Mouse (Mus musculus): ENCODE data around the gene Parn.

Parn gene

DNA sequence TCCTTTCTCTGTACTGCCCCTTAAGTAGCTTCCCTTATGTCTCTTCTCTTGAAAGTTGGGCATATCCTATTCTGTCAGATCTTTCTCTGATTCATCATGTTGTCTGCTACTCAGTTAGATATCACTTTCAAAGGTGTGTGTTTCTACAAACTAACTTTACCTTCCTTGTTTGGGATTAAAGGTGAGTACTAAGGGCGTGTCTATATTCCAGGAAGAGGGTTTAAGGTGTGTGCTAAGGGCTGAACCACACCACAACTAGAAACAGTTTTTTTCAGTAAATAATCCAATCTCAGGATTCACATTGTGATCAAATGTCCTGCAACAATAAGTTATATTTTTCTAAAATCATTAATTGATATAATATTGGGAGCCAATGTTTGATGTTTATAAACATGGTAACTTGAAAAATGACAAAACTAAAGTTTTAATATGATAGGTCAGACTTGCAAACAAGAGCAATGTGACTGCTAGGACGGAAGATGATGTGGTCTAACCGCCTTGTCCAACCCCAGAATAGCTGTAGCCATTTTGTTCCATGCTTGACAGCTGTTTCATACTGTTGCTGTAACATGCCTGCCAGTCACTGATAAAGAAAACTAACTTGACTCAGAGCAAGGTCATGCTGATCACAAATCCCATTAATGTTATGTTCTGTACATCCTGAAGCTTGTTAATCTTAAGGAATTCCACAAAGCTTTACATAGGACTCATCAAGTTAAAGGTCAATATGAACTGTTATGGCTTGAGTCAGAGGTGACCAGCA, 46.0 kb downstream of the Parn start:
- DNase-seq (ENCODE audit: low read depth): no peak

DNA sequence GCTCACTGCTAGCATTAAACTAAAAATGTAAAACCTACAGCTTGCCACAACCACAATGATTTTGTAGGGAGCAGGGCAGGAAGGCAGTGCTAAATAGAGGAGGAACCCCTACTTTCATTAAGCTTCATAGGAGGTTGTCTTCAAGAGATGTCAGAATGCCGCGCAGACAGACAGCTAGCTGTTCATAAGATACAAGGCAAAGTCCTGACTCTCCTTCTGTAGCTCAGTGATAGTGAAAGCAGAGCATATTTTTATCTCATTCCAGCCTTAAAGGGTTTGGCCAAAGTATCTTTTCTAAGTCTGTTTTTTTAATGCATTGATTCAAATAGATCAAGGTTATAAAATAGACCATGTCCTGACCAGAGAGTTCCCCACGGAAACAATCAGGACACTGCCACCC, 47.8 kb downstream of the Parn start:
- DNase-seq (ENCODE audit: low read depth): no peak

DNA sequence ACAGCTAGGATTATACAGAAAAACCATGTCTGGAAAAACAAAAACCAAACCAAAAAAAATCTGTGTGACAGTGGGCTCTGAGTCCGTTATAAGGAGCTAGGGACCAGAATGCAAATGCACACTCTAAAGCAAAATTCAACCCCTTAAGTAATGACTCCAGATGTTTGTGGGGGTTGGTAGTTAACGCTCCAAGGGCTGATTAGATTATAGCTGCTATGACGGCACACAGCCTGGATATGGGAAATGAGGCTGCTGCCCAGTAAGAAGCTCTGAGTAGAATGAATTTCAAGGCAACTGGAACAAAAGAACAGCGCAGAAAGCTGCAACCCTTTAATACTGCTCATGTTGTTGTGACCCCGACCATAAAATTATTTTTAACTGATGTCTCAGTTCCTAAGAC, 52.7 kb downstream of the Parn start:
- no peak for DNase-seq (ENCODE audit: low read depth)

DNA sequence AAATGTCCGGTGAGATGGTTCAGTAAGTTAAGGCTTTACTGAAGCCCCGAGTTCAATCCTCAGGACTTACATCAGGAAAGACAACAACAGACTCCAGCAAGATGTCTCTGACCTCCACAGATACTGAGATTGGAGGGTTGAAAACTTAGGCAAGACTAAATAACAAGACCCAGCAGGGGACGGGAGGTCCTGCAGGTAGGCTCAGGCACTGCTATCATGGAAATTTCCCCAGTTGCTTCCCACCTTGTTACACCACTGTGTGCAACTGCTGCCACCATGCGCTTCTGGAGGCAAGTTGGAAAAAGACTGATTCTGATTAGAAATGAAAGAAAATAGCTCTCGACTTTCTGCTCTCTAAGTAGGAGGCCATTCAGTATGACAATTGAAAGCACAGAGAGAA, 55.4 kb downstream of the Parn start:
- no peak for DNase-seq (ENCODE audit: low read depth)

DNA sequence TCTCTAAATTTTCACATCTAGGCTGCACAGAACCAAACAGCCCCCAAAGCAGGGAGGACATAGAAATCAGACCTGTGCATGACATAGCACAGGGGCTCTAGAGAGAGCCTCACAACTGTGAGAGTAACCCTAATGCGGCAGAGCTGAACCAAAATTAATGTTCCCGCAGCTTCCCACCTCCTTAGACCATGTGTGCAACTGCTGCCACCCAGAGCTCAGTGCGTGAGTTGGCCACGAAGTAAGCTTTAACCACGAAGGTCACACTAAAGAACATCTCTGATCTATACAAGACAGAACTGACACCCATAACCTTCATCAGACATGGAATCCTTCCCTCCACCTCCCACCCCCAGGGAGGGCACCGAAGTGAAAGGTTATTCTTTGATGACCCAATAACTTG, 55.9 kb downstream of the Parn start:
- DNase-seq (ENCODE audit: low read depth): no peak

DNA sequence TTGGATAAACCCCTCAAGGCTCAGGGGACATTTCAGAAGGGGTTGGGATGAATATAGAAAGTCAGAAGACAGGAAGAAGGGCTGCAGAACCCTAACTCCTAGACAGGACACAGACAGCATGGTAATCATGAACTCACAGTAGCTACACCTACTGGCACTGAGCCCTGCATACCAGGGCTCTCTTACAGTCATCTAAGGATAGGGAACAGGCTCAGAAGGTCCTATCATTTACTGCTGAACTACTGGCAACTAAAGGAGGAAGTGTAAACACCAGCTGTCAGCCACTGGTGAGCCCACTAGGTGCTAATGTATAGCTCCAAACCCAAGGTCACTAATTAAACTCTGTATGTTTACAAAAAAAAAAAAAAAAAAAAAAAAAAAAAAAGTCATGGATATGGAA, 56.6 kb downstream of the Parn start:
- DNase-seq (ENCODE audit: low read depth): no peak

DNA sequence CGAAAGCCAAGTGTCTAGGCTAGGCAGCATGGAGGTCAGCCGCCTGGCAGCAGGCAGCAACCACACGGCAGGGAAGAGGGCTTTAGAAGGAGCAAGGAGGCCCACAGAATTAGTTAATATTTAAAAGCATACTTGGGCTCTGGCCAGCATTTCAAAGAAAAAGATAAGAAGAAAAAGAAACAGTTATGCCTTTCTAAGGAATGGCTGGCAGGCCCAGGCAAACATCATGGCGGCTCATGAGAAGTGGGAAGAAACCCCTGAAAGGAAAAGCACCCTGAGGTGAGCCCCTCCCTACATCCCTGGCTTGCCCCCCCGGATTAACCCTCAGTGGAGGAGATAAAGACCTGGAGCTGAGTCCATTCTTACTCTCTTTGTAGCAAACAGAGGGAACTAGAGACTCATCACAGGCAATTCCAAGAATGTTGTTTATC, 57.0 kb downstream of the Parn start:
- no peak for DNase-seq (ENCODE audit: low read depth)

DNA sequence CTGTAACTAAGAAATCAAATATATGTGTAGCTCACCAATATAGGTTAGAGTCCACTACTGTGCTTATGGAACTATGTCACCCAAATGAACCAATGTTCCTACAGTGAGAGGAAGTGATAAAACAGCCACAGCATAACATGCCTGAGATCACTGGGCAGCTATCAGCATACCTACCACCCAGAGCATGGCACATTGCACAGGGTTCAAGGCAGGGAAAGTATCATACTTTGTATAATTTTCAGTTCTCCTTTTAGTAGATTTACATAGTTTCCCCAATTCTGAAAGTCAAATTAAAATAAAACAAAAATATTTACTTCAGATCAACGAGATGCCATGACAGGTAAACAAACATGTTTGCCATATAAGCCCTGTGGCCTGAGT, 59.3 kb downstream of the Parn start:
- no peak for DNase-seq (ENCODE audit: low read depth)

DNA sequence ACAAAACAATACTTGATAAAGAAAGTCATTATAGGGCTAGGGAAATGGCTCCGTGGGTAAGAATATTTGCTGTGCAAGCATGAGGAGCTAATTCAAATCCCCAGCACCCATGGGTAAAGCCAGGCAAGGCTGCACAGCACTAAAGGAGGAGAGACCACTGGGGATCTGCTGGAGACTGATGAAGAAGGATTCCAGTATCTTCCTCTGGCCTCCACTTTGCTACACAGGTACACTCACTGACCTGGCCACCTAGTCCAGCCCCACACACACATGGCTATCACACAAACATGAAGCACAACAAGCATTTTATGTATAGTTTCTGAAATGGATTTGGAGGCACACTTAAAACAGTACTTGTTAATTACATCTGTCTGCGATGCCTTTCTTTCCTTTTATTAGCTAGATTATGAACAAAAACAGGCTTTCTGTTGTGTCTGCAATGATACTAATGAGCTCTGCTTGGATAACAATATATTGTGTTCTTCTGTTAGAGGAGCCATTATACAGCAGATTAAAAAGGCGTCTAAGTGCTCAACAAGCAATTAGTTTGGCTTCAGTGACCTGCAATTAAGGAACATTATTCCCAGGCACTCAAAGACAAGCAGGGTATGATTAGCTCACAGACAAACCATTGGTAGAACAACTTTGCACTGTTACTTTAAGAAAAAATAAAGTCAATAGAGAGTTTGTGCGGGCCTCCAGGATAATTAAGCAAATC, 59.8 kb downstream of the Parn start:
- no peak for DNase-seq (ENCODE audit: low read depth)

DNA sequence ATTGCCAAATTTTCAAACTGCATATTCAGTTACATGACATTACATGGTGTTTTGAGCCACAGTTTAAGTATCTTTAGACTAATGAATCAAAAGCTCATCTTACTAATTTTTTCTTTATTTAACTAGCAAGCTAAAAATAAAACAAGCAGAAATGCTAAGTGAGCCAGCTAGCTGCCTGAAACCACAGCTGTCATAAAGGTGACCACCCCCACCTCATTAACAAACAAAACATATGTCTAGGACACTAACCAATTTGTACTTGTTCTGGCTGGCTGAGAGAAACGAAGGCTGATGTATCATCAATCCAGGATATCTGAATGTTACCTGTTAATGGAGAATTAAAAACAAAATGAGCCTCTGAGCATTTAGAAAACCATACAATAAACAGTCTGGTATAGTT, 65.2 kb downstream of the Parn start:
- no peak for DNase-seq (ENCODE audit: low read depth)

DNA sequence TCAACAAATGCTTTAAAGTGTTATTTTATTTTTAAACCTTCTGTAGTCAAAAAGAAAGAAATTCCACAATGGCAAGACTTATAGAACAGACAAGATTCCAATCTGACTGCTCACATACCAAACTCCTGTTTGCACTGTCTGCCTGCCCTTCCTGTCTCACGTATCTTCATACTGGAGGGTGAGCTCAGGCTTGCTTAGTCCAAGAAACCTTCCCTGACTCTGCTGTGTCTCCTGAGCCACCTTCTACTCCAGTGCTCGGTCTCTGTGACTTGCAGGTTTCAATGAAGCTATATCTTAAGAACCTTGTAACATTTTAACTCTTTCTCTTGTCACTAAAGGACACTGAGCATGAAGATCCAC, 78.9 kb downstream of the Parn start:
- DNase-seq (ENCODE audit: low read depth): no peak

DNA sequence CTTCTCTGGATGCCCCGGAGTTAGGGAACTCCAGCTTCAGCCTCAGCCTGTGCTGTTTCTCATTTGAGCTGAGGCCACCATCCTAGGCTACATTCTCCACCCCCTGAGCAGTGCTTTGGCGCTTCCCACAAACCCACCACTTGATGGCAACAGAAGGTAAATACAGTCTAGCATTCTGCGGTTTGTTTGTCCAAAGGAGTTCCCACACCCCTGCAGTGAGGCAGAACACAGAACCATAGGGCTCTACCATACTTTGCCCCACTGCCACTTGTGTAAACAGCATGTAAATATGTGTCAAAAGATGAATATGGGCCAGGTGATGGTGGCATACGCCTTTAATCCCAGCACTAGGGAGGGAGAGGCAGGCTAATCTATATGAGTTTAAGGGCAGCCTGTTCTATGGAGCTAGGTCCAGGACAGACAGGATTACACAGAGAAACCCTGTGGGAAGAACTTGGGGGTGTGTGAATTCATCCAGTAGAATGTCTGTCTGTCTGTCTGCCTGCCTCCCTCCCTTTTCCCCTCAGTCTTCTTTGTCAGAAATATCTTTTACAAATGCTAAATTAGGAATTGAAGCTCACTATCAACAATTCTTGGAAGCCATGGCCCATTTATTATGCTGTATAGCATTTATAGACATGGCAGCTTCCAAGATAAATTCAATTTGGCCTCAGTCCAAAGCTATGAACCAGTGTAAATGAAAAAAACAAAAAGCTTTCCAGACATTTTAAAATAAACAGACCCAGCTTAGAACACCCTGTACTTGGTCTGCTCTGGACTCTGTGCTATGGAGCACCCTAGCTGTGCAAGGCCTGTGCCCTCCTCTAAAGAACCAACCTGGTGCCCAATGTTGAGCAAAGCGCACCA, 79.6 kb downstream of the Parn start:
- no peak for DNase-seq (ENCODE audit: low read depth)

DNA sequence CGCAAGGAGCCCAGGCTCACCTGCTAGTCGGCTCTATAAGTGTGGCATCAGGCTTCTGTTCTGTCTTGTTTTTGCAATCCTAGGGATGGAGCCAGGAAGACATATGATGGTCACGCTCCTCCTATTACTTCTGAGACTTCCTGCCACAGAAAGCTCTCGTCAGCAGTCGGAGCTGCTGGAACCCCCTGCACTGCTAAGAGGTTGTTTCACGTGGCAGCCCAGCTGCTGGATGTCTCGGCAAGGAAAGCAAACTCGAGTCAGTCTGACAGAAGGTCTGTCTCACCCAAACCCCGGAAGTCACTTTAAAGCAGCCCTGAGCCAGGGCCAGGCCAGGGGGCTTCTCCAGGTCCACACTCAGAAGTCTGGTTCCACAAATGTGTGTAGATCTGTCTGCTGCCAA, 82.7 kb downstream of the Parn start:
- DNase-seq (ENCODE audit: low read depth): no peak

DNA sequence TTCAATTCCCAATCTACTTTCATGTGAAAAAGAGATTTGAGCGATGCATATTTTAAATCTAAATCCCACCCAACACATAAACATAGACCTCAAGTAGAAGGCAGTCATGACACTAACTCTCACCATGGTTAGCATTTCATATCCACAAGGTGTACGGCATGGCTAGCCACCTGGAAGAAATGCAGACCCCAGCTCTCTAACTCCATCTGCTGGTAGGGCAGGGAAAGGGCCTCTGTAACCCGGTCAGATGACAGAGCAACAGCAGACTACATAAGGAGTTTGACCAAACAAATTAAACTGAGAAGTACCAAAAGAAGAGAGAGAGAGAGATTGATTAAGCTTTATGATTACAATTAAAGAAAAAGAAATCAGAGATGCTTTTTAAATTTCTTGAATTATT, 87.2 kb downstream of the Parn start:
- no peak for DNase-seq (ENCODE audit: low read depth)

DNA sequence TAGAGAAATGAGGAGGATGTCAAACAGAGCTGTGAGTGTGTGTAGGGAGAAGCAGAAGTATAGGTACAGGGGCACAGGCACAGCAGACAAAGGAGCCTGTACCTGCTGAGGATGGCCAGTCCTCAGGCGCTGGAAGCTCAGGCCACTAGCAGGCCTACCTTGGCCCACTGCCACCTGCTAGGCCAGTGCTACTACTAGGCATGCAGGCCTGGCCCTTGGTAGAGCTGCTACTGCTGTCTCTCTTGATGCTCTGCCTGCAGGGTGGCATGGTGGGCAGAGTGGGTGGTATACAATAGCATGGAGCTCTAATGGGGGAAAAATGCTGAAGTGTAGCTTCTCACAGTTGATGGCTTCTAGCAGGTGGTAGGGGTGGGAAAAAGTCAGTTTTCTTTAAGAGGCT, 88.0 kb downstream of the Parn start:
- DNase-seq (ENCODE audit: low read depth): no peak

DNA sequence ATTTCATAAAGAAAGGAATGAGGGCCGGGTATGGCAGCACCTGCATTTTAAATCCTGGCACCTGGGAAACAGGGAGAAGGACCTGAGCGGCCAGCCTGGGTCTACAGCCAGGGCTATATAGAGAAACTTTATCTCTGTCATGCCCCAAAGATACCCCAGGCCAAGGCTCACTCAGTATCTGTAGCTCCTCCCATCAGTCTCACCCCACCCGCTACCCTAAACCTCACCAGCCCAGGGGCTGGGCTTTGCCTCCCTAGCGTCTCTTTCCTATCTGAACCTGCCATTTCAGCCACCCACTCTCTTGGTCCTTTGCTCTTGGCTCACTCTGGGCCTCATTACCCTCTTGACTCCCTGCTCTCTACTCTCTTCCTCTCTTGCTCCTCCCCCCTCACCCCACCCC, 92.7 kb downstream of the Parn start:
- DNase-seq (ENCODE audit: low read depth): no peak

DNA sequence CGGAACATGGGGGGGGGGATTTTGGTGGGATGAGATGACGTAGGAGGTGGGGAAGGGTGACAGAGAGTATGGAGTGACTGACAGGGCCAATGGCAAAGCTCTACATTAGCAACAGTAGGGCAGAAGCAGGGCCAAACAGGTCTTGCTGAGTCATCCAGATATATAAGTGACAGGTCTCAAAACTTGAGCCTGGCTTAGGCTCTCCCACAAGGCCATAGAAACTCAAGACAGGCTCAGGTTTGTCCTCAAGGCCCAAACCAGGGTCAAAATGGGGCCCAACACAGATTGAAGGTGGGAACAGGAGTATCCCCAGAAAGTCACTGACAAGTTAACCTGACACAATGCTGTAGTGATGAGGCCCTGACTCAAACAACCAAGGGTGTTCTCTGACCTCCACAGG, 99.7 kb downstream of the Parn start:
- DNase-seq (ENCODE audit: low read depth): no peak

DNA sequence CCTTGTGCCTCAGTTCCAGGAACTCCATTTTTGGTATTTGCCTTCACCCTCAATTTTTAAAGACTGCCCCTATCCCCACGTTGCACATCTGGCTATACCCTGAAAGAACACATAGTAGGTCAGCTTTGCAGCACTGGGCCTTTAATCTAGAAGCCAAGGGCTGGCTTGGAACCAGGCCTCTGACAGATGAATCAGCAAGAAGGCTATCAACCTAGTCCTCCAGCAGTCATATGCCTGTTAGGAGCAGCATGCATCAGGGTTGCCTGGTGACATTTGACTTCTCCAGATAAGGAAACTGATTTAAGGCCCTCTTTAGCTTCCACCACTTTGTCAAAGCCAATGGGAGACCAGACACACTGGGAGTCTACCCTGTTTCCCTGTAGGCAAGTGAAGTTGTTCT, 100.4 kb downstream of the Parn start:
- DNase-seq (ENCODE audit: low read depth): no peak

DNA sequence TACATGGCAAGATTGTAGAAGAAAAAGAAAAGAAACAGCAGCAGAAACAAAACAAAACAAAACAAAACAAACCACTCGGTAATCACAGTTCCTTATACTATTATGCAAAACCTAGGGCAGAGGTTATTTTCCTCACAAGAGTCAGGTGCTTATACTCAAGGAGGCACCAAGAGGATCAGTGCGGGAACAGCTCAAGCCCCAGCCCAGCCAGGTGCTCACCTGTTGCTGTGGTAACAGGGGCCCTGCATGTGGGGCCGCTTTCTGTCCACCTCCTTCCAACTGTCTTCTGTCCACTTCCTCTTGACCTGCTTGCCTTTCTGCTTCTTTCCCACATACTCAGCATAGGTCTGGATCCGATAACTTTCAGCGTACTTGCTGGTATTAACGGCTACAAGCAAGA, 101.6 kb downstream of the Parn start:
- DNase-seq (ENCODE audit: low read depth): no peak

DNA sequence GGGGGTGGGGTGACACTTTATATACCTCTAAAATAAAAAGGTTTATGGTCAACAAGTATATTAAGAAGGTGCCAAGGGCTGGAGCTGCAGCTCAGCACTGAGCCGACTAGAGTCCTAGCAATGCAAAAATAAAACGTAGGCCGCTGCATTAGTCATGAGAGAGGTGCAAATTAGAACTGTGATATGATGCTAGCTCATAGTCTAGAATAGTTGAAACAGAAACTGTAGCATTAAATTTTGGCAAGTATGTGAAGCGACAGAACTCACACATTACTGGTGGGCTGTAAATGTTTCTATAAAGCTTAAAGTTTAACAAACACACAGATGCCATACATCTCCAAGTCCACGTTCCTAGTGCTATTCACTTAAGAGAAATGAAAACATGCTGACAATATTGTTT, 102.7 kb downstream of the Parn start:
- DNase-seq (ENCODE audit: low read depth): no peak

DNA sequence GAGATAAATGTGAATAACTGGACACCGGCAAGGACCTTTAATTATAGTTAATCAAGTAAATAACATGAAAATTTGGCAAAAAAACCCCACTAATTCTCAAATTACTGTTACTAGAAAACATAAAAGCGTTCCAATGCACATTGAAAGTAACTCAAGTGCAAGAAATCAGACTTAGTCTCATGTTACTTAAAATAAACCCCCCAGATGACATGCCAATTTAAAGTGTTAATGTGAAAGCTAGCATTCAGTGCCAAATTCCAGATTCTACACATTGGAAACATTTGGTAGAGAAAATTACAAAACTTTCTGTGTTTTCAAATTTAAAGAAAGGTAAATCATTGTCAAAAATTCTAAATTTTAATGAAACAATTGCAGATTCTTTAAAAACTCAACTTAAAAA, 110.2 kb downstream of the Parn start:
- no peak for DNase-seq (ENCODE audit: low read depth)

DNA sequence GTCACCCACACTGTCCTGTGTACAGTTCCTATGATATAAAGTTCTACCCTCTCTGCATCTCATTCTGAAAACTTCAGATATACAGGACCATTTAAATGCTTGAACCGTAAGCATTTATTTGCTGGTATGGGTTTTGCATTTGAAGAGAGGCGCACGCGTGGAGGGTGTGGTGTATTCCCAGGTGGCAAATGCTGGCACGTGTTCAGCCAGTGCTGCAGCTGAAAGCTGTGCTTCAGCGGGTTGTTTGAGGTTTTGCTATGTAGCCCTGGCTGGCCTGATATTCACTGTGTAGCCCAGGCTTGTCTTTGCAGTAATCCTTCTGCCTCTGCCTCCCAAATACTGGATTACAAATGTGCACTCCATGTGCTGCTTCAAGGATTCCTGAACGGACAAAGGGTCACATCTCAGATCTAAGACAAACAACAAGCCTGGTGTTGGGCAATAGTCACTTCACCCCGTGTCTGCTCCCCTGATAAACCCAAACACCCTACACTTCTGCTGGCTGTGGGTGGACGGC, 111.0 kb downstream of the Parn start:
- DNase-seq (ENCODE audit: low read depth): no peak

DNA sequence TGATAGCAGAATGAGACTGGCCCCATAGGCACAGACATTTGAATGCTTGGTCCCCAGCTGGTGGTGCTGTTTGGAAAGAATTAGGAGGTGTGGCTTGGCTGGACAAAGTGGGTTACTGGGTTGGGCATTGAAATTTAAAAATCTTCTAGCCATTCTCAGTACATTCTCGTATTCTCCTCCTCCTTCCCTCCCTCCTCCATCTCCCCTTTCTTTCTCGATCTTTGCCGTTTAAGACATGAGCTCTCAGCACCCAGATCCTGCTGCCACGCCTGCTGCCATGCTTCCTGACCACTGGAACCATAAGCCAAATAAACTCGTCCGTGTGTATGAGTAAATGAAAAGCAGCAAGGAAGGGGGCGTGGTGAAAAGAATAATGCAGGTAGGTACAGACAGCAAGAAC, 111.5 kb downstream of the Parn start:
- DNase-seq (ENCODE audit: low read depth): no peak
